Mouse (Mus musculus) forebrain, embryonic 13.5 days (tissue): ENCODE results near the gene Vmn1r77. TPM values are rescaled to one million over a fixed set of nuclear protein-coding genes. Genes with fewer than 3 reads are reported as not detected.
"Not testable (repeated sequence)": the region's sequence is repeated elsewhere in the genome, so short reads cannot be mapped to it uniquely, and the experiment has no call there.

Experiments used
- ATAC-seq: fragments of 200-750 bp; cut with Nextera tagmentation; 2 replicates; pipeline ENCODE4 v1.8.0; 2017
- H3K27ac ChIP-seq: fragments of 300-500 bp; sonication (generic); 2 replicates; pipeline ENCODE4 v1.5.1; 2015; ENCODE audit warnings: inconsistent platforms, mild to moderate bottlenecking, moderate library complexity
- H3K27me3 ChIP-seq: fragments of 300-500 bp; sonication (generic); 2 replicates; pipeline ENCODE4 v1.6.1; 2015; ENCODE audit warnings: mild to moderate bottlenecking, inconsistent platforms
- H3K36me3 ChIP-seq: fragments of 300-500 bp; sonication (generic); 2 replicates; pipeline ENCODE4 v1.6.1; 2015; ENCODE audit warnings: mild to moderate bottlenecking, inconsistent platforms; ENCODE audit not compliant: poor library complexity, severe bottlenecking
- H3K4me1 ChIP-seq: fragments of 300-500 bp; sonication (generic); 2 replicates; pipeline ENCODE4 v1.6.1; 2015; ENCODE audit warnings: inconsistent platforms
- H3K4me2 ChIP-seq: fragments of 300-500 bp; sonication (generic); 2 replicates; pipeline ENCODE4 v1.6.1; 2015; ENCODE audit warnings: inconsistent platforms, mild to moderate bottlenecking, moderate library complexity
- H3K4me3 ChIP-seq: fragments of 300-500 bp; sonication (generic); 2 replicates; pipeline ENCODE4 v1.5.1; 2015; ENCODE audit warnings: mild to moderate bottlenecking, inconsistent platforms
- H3K9ac ChIP-seq: fragments of 300-500 bp; sonication (generic); 2 replicates; pipeline ENCODE4 v1.6.1; 2015; ENCODE audit warnings: mild to moderate bottlenecking, inconsistent platforms
- H3K9me3 ChIP-seq: fragments of 300-500 bp; sonication (generic); replicated peaks from 2 replicates; pipeline ENCODE4 v1.6.1; 2016; ENCODE audit warnings: inconsistent platforms
- WGBS: fragments of 180-500 bp; shearing (Covaris S2); methylation state at CpG from one replicate; pipeline ENCODE4 v1.1.7; 2015; 5-methylcytosine and 5-hydroxymethylcytosine counted together
- polyA plus RNA-seq: library from polyadenylated mRNA; unstranded; fragments of >200 nt; fragmentation: Nextera tagmentation; extraction: Ambion mirVana; gene quantifications from 2 replicates; pipeline ENCODE4 v1.2.1, GENCODE M21; 2015

The Vmn1r77 gene
- not detected in 2 replicates for polyA plus RNA-seq

DNA sequence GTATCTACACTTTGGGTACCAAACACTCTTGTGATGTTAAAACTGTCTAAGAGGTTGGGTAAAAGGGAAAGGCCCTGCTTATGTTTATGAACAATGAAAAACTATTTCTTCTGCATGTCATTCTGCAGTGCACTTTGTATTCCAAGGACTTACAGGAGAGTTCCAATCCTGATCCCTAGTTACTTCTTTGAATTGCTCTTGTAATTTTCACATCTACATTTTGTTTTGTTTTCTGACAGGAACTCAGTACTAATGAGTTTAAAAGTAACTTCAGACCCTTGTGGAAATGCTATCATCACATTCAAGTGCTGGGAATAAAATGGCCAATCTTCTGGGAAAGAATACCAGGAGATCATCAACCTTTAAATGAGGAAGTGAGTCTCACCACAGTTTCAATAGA, at the start of gene Vmn1r77:
Gene Vmn1r77, plus strand, starts transcription at position 301 of the 400 bp plus-strand sequence.
- H3K4me3 ChIP-seq, H3K36me3 ChIP-seq, H3K4me2 ChIP-seq, H3K27ac ChIP-seq, H3K9ac ChIP-seq, H3K9me3 ChIP-seq, ATAC-seq, H3K4me1 ChIP-seq, H3K27me3 ChIP-seq: not testable (repeated sequence)

DNA sequence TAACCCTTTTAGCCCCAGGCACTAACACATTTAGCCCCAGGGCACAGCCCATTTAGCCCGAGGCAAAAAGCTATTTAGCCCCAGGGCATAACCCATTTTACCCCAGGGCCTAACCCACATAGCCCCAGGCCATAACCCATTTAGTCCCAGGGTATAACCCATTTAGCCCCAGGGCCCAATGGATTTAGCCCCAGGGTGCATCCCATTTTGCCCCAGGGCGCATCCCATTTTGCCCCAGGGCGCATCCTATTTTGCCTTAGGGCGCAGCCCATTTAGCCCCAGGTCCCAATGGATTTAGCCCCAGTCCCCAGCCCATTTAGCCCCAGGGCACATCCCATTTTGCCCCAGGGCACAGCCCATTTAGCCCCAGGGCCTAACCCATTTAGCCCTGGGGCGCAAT, 25.1 kb upstream of the Vmn1r77 start:
- peaks cover 62% of the 10 kb centered on the region for H3K9me3 ChIP-seq
- not testable (repeated sequence) for H3K9ac ChIP-seq, H3K4me2 ChIP-seq, H3K4me1 ChIP-seq, H3K27ac ChIP-seq, H3K27me3 ChIP-seq, H3K4me3 ChIP-seq, ATAC-seq, H3K36me3 ChIP-seq
- 96% methylated on average over 5 of the region's 5 CpGs for WGBS

DNA sequence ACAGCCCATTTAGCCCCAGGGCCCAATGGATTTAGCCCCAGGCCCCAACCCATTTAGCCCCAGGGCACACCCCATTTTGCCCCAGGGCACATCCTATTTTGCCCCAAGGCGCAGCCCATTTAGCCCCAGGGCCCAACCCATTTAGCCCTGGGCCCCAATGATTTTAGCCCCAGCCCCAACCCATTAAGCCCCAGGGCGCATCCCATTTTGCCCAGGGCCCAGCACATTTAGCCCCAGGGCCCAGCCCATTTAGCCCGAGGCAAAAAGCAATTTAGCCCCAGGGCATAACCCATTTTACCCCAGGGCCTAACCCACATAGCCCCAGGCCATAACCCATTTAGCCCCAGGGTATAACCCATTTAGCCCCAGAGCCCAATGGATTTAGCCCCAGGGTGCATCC, 24.2 kb upstream of the Vmn1r77 start:
- not testable (repeated sequence) for ATAC-seq
- WGBS, result 87% methylated on average over 3 of the region's 3 CpGs
- peaks cover 65% of the 10 kb centered on the region for H3K9me3 ChIP-seq

DNA sequence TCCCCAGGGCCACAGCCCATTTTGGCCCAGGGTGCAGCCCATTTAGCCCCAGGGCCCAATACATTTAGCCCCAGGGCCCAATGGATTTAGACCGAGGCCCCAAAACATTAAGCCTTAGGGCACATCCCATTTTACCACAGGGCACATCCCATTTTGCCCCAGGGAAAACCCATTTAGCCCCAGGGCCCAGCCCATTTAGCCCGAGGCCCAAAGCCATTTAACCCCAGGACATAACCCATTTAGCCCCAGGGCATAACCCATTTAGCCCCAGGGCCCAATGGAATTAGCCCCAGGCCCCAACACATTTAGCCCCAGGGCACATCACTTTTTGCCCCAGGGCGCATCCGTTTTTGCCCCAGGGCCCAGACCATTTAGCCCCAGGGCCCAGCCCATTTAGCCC, 23.4 kb upstream of the Vmn1r77 start:
- WGBS, result 83% methylated on average over 4 of the region's 4 CpGs
- H3K27ac ChIP-seq, result no peak overlapping the region

More for the DNA sequence above, 24.2 kb upstream of the Vmn1r77 start:
- not testable (repeated sequence) for H3K27me3 ChIP-seq, H3K27ac ChIP-seq, H3K9ac ChIP-seq, H3K4me1 ChIP-seq, H3K36me3 ChIP-seq, H3K4me2 ChIP-seq, H3K4me3 ChIP-seq

DNA sequence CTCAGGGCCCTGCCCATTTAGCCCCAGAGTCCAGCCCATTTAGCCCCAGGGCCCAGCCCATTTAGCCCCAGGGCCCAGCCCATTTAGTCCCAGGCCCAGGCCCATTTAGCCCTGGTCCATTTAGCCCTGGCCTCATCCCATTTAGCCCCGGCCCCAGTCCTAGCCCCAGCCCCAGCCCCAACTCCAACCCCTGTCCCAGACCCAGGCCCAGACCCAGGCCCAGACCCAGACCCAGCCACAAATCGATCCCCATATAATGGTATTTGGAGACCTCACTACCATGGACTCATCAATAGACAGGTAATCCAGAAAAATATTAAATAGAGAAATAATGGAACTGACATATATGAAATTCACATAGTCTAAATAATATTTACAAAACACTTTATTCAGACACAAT, 18.7 kb upstream of the Vmn1r77 start:
- WGBS, result 77% methylated on average over 2 of the region's 2 CpGs
- not testable (repeated sequence) for H3K9ac ChIP-seq, H3K4me3 ChIP-seq, H3K36me3 ChIP-seq, H3K27me3 ChIP-seq, H3K4me1 ChIP-seq, H3K4me2 ChIP-seq, H3K27ac ChIP-seq, ATAC-seq
- peaks cover 54% of the 10 kb centered on the region for H3K9me3 ChIP-seq

More for the DNA sequence above, 23.4 kb upstream of the Vmn1r77 start:
- ATAC-seq, result no peak
- peaks cover 69% of the 10 kb centered on the region for H3K9me3 ChIP-seq
- no peak overlapping the region for H3K4me2 ChIP-seq
- no peaks in the 10 kb centered on the region for H3K27me3 ChIP-seq
- no peak overlapping the region for H3K4me3 ChIP-seq
- H3K36me3 ChIP-seq, result peaks cover 7% of the 10 kb centered on the region; the same call in 1 of the 2 replicates
- H3K4me1 ChIP-seq, result no peaks in the 10 kb centered on the region
- H3K9ac ChIP-seq, result no peak overlapping the region

DNA sequence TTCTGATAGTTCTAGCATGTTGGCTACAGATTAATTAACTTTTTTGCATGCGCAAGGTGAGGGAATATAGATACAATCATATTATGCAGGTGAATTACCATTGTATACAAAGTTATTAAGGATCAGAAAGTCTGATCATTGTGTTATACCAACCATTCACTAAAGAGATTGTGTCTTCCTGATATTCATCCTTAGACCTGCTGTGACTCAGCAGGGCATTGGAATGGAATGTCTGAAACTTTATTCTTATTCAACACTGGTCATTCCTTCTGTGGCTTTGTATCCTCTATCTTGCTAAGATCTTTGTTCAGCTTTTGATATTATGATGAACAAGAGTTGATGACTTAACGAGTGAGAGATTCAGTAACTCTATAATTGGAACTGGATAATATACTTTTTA, 4.1 kb downstream of the Vmn1r77 start:
- no peak overlapping the region for H3K4me2 ChIP-seq
- 73% methylated on average over 2 of the region's 2 CpGs for WGBS
- H3K4me1 ChIP-seq, result no peaks in the 10 kb centered on the region
- H3K4me3 ChIP-seq, result no peak overlapping the region
- H3K9me3 ChIP-seq, result peaks cover 11% of the 10 kb centered on the region
- no peak for ATAC-seq
- no peak overlapping the region for H3K9ac ChIP-seq
- no peak overlapping the region for H3K27ac ChIP-seq
- H3K27me3 ChIP-seq, result no peaks in the 10 kb centered on the region
- H3K36me3 ChIP-seq, result no peaks in the 10 kb centered on the region

Other genes starting within 250 kb of the Vmn1r77 start
- gene Vmn1r74, start 202.8 kb upstream of the Vmn1r77 start, polyA plus RNA-seq, result not detected in 2 replicates
- not detected in 2 replicates for gene Vmn1r75, start 162.1 kb upstream of the Vmn1r77 start, polyA plus RNA-seq
- gene Vmn1r76, start 98.5 kb upstream of the Vmn1r77 start, polyA plus RNA-seq, result not detected in 2 replicates
- gene Vmn1r78, start 113.5 kb downstream of the Vmn1r77 start, polyA plus RNA-seq, result not detected in 2 replicates
- not detected in 2 replicates for gene Vmn1r79, start 134.5 kb downstream of the Vmn1r77 start, polyA plus RNA-seq
- gene Vmn1r80, start 152.5 kb downstream of the Vmn1r77 start, polyA plus RNA-seq, result not detected in 2 replicates
- not detected in 2 replicates for gene Vmn1r81, start 231.5 kb downstream of the Vmn1r77 start, polyA plus RNA-seq